Mouse (Mus musculus) midbrain, embryonic 12.5 days (tissue): ENCODE results near the gene Jpt2. TPM values are rescaled to one million over a fixed set of nuclear protein-coding genes. Genes with fewer than 3 reads are reported as not detected.
A peak's percentile ranks its signal among the peaks of the same experiment; 100 is the strongest.

Experiments
- ATAC-seq: fragments of 200-750 bp; cut with Nextera tagmentation; 2 replicates; pipeline ENCODE4 v1.8.0; 2017; ENCODE audit warnings: low read depth, moderate TSS enrichment, moderate library complexity; ENCODE audit not compliant: low FRiP score
- H3K27ac ChIP-seq: fragments of 300-500 bp; sonication (generic); replicated peaks from 2 replicates; pipeline ENCODE4 v1.5.1; 2016; ENCODE audit warnings: mild to moderate bottlenecking
- H3K27me3 ChIP-seq: fragments of 300-500 bp; sonication (generic); 2 replicates; pipeline ENCODE4 v1.6.1; 2016; ENCODE audit warnings: mild to moderate bottlenecking
- H3K36me3 ChIP-seq: fragments of 300-500 bp; sonication (generic); 2 replicates; pipeline ENCODE4 v1.6.1; 2016
- H3K4me1 ChIP-seq: fragments of 300-500 bp; sonication (generic); 2 replicates; pipeline ENCODE4 v1.6.1; 2016
- H3K4me2 ChIP-seq: fragments of 300-500 bp; sonication (generic); replicated peaks from 2 replicates; pipeline ENCODE4 v1.6.1; 2016; ENCODE audit warnings: mild to moderate bottlenecking, moderate library complexity
- H3K4me3 ChIP-seq: fragments of 300-500 bp; sonication (generic); 2 replicates; pipeline ENCODE4 v1.5.1; 2016; ENCODE audit warnings: mild to moderate bottlenecking
- H3K9ac ChIP-seq: fragments of 300-500 bp; sonication (generic); replicated peaks from 2 replicates; pipeline ENCODE4 v1.6.1; 2016; ENCODE audit warnings: mild to moderate bottlenecking, moderate library complexity
- H3K9me3 ChIP-seq: fragments of 300-500 bp; sonication (generic); 2 replicates; pipeline ENCODE4 v1.6.1; 2016; ENCODE audit warnings: mild to moderate bottlenecking
- WGBS: fragments of 180-500 bp; shearing (Covaris S2); methylation state at CpG from one replicate; pipeline ENCODE4 v1.1.7; 2016; 5-methylcytosine and 5-hydroxymethylcytosine counted together
- polyA plus RNA-seq: library from polyadenylated mRNA; unstranded; fragments of >200 nt; fragmentation: Nextera tagmentation; extraction: Ambion mirVana; gene quantifications from 2 replicates; pipeline ENCODE4 v1.2.1, GENCODE M21; 2016

Gene Jpt2
- polyA plus RNA-seq, 1 experiment from 2014 or later = 292 TPM

DNA sequence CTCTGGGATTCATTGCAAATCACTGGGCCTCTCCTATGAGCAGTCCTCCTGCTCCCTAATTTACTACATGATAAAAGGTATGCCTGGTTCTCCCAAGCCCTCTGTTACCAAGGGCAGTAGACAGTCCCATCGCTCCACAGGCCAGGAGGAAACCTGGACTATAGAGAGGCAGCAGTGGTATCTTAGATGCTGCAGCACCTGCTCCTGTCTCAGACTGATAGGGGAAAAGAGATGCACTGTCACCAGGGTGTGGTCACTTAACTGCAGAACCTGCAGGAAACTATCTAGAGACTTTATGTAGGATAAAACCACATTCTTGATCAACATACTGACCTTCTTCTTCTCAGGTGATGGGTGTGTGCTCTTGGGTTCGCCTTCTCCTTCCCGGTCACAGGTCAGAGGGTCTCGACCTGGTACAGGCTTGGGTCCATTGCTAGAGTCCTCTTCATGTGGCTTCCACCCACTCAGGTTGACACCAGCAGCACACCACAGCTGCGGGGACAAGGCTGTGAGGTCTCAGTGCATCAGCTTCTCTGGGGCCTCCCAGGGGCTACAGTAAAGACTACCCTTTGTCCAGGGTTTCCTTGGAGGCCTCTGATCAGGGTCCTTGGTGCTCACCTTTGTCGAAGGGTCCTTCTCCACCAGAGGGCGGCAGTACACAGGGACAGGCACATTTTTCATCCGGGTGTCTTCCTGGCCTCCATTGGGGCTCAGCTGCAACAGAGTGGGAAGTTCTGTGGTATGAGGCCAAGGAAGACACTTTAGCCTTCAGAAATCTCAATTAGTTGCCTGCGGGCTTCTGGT lies 57.6 kb downstream of the Jpt2 start:
- Histone ChIP-seq H3K4me3 (no peak overlapping the region), H3K36me3 (peaks cover 100% of the 10 kb centered on the region), H3K27ac (no peak overlapping the region), H3K4me1 (peaks cover 1% of the 10 kb centered on the region; the same call in 1 of the 2 replicates), H3K9ac (no peak overlapping the region), H3K27me3 (no peaks in the 10 kb centered on the region), H3K4me2 (no peak overlapping the region), H3K9me3 (no peaks in the 10 kb centered on the region)
- ATAC-seq = no peak
- WGBS = 69% methylated on average over 9 of the region's 9 CpGs

GRCm38 (mm10) chr17:24902124-24902523 lies 58.4 kb downstream of the Jpt2 start:
- ATAC-seq = no peak
- H3K4me2 ChIP-seq = no peak overlapping the region
- peaks cover 9% of the 10 kb centered on the region for H3K4me1 ChIP-seq
- no peaks in the 10 kb centered on the region for H3K27me3 ChIP-seq
- no peak overlapping the region for H3K27ac ChIP-seq
- peaks cover 99% of the 10 kb centered on the region for H3K36me3 ChIP-seq
- WGBS = 93% methylated on average over 5 of the region's 5 CpGs
- H3K9me3 ChIP-seq = no peaks in the 10 kb centered on the region
- H3K4me3 ChIP-seq = no peak overlapping the region
- no peak overlapping the region for H3K9ac ChIP-seq

DNA sequence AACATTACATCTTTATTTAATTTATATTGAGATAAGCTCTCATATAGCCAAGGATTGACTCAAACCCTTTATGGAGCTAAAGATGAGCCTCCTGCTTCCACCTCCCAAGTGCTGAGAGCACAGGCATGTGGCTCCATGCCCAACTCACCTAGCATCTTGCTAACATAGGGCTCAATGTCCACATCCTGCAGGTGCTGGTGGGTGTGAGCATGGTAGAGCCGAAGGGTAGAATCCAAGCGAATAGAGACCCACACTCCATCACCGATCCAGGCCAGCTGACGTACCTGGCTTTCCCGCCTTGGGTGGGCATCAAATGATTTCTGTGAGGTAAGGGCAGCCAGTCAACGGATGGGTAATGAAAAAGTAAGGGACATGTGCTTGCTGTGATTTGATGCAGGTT lies 60.5 kb downstream of the Jpt2 start:
- WGBS = 93% methylated on average over 6 of the region's 6 CpGs
- Histone ChIP-seq H3K36me3 (peaks cover 78% of the 10 kb centered on the region), H3K9me3 (no peaks in the 10 kb centered on the region), H3K27me3 (no peaks in the 10 kb centered on the region), H3K27ac (no peak overlapping the region), H3K4me3 (no peak overlapping the region), H3K4me1 (peaks cover 24% of the 10 kb centered on the region), H3K4me2 (no peak overlapping the region), H3K9ac (no peak overlapping the region)
- ATAC-seq = no peak

- peaks cover 69% of the 10 kb centered on the region for H3K36me3 ChIP-seq
Measured at GRCm38 (mm10) chr17:24899153-24899552, 61.3 kb downstream of the Jpt2 start.

GRCm38 (mm10) chr17:24898041-24898854 lies 62.2 kb downstream of the Jpt2 start:
- Histone ChIP-seq H3K9ac (no peak overlapping the region; the same call in 1 of the 2 replicates), H3K4me3 (0 out of 2 replicates have a peak overlapping the region, but pooled peaks have one; percentile 91), H3K4me1 (peaks cover 37% of the 10 kb centered on the region), H3K4me2 (0 out of 2 replicates have a peak overlapping the region, but pooled peaks have one; percentile 100), H3K27me3 (no peaks in the 10 kb centered on the region), H3K27ac (no peak overlapping the region), H3K36me3 (peaks cover 66% of the 10 kb centered on the region), H3K9me3 (no peaks in the 10 kb centered on the region)
- ATAC-seq = no peak
- 87% methylated on average over 4 of the region's 4 CpGs for WGBS

More at GRCm38 (mm10) chr17:24899153-24899552, 61.3 kb downstream of the Jpt2 start:
- Histone ChIP-seq H3K4me1 (peaks cover 28% of the 10 kb centered on the region), H3K4me3 (no peak overlapping the region), H3K9me3 (no peaks in the 10 kb centered on the region), H3K27me3 (no peaks in the 10 kb centered on the region), H3K9ac (no peak overlapping the region), H3K27ac (no peak overlapping the region), H3K4me2 (no peak overlapping the region)
- no peak for ATAC-seq
- WGBS = 86% methylated on average over 5 of the region's 5 CpGs

GRCm38 (mm10) chr17:24897600-24897999 lies 62.9 kb downstream of the Jpt2 start:
- H3K4me1 ChIP-seq = peaks cover 37% of the 10 kb centered on the region
- H3K9ac ChIP-seq = no peak overlapping the region; the same call in 1 of the 2 replicates
- no peaks in the 10 kb centered on the region for H3K9me3 ChIP-seq
- H3K36me3 ChIP-seq = peaks cover 66% of the 10 kb centered on the region
- no peaks in the 10 kb centered on the region for H3K27me3 ChIP-seq
- WGBS = 84% methylated on average over 4 of the region's 4 CpGs
- ATAC-seq = no peak
- peak overlapping the region; percentile 91 for H3K4me3 ChIP-seq
- H3K4me2 ChIP-seq = peak overlapping the region; percentile 100
- no peak overlapping the region for H3K27ac ChIP-seq

DNA sequence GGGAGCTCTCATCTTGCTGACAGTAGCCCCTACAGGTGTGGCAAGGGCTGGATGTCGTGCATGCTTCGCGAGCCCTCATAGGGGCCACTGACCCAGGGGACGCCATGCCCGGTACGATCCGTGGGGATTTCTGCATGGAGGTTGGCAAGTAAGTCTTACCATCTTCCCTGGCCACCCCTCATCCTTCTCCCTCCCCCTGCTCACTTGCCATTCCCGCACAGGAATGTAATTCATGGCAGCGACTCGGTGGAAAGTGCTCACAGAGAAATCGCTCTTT lies 63.6 kb downstream of the Jpt2 start:
- 39% methylated on average over 11 of the region's 11 CpGs for WGBS
- H3K36me3 ChIP-seq = peaks cover 66% of the 10 kb centered on the region

DNA sequence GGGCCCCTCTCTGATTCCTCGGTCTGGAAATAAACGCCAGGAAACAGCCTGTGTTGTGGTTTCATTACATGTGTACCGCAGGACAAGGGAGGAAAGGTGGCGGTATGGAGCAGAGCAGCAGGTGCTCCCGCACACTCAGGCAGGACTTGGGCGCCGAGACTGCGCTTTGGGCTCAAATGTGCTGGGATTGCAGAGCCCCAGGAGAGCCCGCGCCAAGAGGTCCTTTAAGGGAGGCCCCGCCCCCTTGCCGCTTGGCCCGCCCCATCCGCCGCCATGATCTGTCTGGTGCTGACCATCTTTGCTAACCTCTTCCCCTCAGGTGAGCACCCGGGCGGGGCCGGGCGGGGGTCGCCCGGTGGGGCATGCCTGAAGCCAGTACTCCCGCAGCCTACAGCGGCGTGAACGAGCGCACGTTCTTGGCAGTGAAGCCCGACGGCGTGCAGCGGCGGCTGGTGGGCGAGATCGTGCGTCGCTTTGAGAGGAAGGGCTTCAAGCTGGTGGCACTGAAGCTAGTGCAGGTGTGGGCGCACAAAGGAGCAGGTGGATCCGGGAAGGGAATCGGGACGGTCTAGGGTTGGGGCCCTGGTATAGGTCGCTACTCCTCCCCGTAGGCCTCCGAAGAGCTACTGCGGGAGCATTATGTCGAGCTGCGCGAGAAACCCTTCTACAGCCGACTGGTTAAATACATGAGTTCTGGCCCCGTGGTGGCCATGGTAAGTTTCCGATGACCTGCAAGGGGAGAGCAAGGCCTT lies 64.1 kb downstream of the Jpt2 start, which contains the start of gene Nme3:
Gene Nme3, plus strand, starts transcription at position 260 of the 752 bp plus-strand sequence.
- peak within 1 kb of the TSS; percentile 91 for H3K4me3 ChIP-seq
- H3K4me1 ChIP-seq = peaks cover 37% of the 10 kb centered on the region
- H3K9ac ChIP-seq = peak within 1 kb of the TSS; percentile 87
- 1% methylated on average over 50 of the region's 50 CpGs for WGBS
- H3K9me3 ChIP-seq = no peaks in the 10 kb centered on the region
- peak within 1 kb of the TSS; percentile 100 for H3K4me2 ChIP-seq
- peaks cover 66% of the 10 kb centered on the region for H3K36me3 ChIP-seq
- no peaks in the 10 kb centered on the region for H3K27me3 ChIP-seq
- H3K27ac ChIP-seq = peak within 1 kb of the TSS; percentile 79
- peak; percentile 73 for ATAC-seq

More for the DNA sequence above, 63.6 kb downstream of the Jpt2 start:
- peaks cover 37% of the 10 kb centered on the region for H3K4me1 ChIP-seq
- H3K9me3 ChIP-seq = no peaks in the 10 kb centered on the region
- H3K27ac ChIP-seq = peak overlapping the region; percentile 65; the same call in 1 of the 2 replicates
- H3K4me2 ChIP-seq = peak overlapping the region; percentile 100
- H3K4me3 ChIP-seq = peak overlapping the region; percentile 91
- peak overlapping the region; percentile 87 for H3K9ac ChIP-seq
- 0 out of 2 replicates have a peak, but pooled peaks have one; percentile 1 for ATAC-seq
- H3K27me3 ChIP-seq = no peaks in the 10 kb centered on the region

- Histone ChIP-seq H3K27ac (peak overlapping the region; percentile 79), H3K9me3 (no peaks in the 10 kb centered on the region), H3K36me3 (peaks cover 66% of the 10 kb centered on the region), H3K4me2 (peak overlapping the region; percentile 100), H3K4me3 (peak overlapping the region; percentile 91), H3K9ac (peak overlapping the region; percentile 87), H3K27me3 (no peaks in the 10 kb centered on the region), H3K4me1 (peaks cover 37% of the 10 kb centered on the region)
- peak; percentile 4; the same call in 1 of the 2 replicates for ATAC-seq
- WGBS = 13% methylated on average over 23 of the region's 23 CpGs
Measured at GRCm38 (mm10) chr17:24895571-24896240, 64.8 kb downstream of the Jpt2 start.

DNA sequence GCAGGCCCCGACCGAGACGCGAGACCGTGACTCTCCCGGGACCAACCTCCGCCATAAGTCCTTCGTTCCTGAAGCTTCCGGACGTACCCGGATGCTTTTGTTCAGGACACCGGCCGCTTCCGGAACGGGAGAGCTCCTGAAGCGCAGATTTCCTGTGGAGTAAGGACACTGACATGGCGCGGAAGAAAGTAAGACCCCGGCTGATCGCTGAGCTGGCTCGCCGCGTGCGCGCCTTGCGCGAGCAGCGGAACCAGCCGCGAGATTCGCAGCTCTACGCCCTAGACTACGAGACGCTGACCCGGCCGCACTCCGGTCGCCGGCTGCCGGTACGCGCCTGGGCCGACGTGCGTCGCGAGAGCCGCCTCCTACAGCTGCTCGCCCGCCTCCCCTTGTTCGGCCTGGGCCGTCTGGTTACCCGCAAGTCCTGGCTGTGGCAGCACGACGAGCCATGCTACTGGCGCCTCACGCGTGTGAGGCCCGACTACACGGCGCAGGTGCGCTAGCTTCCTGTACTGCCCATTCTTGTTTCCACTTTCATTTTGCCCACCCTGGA lies 65.4 kb downstream of the Jpt2 start, which contains the start of the genes Eme2 and Mrps34:
Gene Eme2, minus strand, starts transcription at position 93 of the 553 bp plus-strand sequence.
Gene Mrps34, plus strand, starts transcription at position 122 of the 553 bp plus-strand sequence.
- H3K4me1 ChIP-seq = peaks cover 37% of the 10 kb centered on the region
- peak within 1 kb of the TSS; percentile 100 for H3K4me2 ChIP-seq
- H3K27ac ChIP-seq = peak within 1 kb of the TSS; percentile 79
- WGBS = under 1% methylated on average over 62 of the region's 62 CpGs
- peaks cover 66% of the 10 kb centered on the region for H3K36me3 ChIP-seq
- H3K27me3 ChIP-seq = no peaks in the 10 kb centered on the region
- no peaks in the 10 kb centered on the region for H3K9me3 ChIP-seq
- peak within 1 kb of the TSS; percentile 87 for H3K9ac ChIP-seq
- H3K4me3 ChIP-seq = peak within 1 kb of the TSS; percentile 91
- peak; percentile 42 for ATAC-seq
